Mouse (Mus musculus): ENCODE data around the gene Ints11. TPM values are rescaled to one million over a fixed set of nuclear protein-coding genes. Genes with fewer than 3 reads are reported as not detected.

Ints11 gene
- polyA plus RNA-seq, 1 experiment = 23.0 TPM

DNA sequence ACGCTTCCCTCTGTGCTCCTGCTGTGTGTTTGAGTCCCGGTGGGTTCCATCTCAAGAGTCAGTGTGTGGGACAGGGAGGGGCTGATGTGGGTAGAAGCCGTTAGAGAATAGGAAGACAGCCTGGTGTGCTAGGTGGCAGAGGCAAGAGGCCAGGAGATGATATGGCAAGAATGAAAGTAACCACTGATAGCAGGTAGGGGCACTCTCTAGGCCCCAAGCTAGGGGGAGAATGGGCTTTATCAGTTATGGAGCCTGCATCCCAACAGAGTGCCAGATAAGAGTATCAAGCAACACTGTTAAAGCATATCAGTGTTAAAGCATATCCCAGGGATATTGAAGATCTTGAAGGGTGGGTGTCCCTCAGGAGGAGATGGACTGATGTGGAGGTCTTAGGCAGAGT, 12.5 kb upstream of the Ints11 start:
- H3K4me1 ChIP-seq (ENCODE audit: control insufficient read depth, insufficient read depth, low read length) = peaks cover 14% of the 10 kb centered on the region
- H3K4me3 ChIP-seq (ENCODE audit: insufficient read depth, low read length) = no peak overlapping the region
- no peak overlapping the region for H3K27ac ChIP-seq (ENCODE audit: insufficient read depth, low read depth, low read length)
- no peak for TF ChIP-seq CTCF (IDR thresholded peaks at IDR 0.05; ENCODE audit: low read depth, low read length)
- no peak for TF ChIP-seq POLR2A (IDR thresholded peaks at IDR 0.05; ENCODE audit: borderline replicate concordance, low read depth, low read length)

DNA sequence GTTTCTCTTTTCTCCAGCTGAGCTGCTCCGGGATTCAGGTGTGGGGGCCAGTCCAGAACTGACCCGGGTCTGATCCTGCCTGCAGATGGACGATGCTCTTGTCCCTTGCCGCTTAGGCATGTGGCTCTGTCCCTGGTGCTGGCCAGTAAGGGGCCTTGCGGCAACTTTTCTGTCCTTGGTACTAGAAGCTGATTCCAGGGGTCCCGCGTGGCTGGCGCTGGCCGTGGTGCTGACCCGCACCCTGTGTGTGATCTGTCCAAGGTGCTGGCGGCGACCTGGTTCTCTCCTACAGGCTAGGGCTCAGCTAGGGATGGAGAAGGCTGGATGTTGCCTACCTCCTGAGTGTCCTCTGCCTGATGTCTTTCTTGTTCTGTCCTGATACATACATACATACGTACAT, 10.0 kb upstream of the Ints11 start:
- Histone ChIP-seq H3K27ac (ENCODE audit: insufficient read depth, low read depth, low read length) (no peak overlapping the region), H3K4me3 (ENCODE audit: insufficient read depth, low read length) (no peak overlapping the region), H3K4me1 (ENCODE audit: control insufficient read depth, insufficient read depth, low read length) (no peaks in the 10 kb centered on the region)
- no peak for TF ChIP-seq POLR2A (IDR thresholded peaks at IDR 0.05; ENCODE audit: borderline replicate concordance, low read depth, low read length)
- no peak for TF ChIP-seq CTCF (IDR thresholded peaks at IDR 0.05; ENCODE audit: low read depth, low read length)

DNA sequence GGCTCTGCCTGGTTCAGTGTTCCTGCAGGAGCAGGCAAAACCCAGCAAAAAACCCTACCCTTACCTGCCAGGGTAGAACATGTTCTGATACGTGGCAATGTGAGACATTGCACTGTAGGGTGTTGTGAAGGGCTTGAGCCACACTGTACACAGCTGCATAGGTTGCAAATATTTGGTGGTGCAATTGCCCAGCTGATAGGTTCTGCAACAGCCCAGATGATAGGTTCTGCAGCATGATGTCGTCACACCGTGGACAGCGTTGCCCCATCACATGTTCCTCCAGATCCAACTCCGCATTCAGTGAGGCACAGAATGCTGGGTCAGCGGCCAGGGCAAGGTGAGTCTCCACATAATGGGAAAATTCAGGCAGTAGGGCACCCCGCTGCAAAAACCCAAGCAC, 7.6 kb upstream of the Ints11 start:
- TF ChIP-seq CTCF (IDR thresholded peaks at IDR 0.05; ENCODE audit: low read depth, low read length) = no peak
- no peak for TF ChIP-seq POLR2A (IDR thresholded peaks at IDR 0.05; ENCODE audit: borderline replicate concordance, low read depth, low read length)
- Histone ChIP-seq H3K27ac (ENCODE audit: insufficient read depth, low read depth, low read length) (no peak overlapping the region), H3K4me1 (ENCODE audit: control insufficient read depth, insufficient read depth, low read length) (no peaks in the 10 kb centered on the region), H3K4me3 (ENCODE audit: insufficient read depth, low read length) (no peak overlapping the region)

DNA sequence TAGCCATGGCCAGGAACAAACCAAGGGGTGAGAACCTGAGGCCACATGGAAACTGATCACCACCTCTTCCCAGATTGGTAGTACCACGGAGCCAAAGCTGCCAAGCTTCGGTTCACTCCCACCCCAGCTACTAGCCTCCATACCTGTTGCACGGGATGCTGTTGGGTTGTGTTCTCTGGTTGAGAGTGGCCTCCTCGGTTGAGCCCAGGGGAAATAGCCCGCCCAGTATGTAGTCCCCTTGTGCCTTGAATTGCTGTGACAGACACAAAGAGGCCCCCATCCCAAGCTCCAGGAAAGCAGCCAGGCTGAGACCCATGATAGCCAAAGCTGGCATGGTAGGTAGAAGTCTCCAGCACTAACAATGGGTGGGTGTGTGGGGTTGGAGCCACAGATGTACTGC, 6.3 kb upstream of the Ints11 start, which contains the start of gene Tas1r3:
TSS of gene Tas1r3 (minus strand) at position 362 of the 400 bp plus-strand sequence.
- Histone ChIP-seq H3K27ac (ENCODE audit: insufficient read depth, low read depth, low read length) (no peak within 1 kb of the TSS), H3K4me1 (ENCODE audit: control insufficient read depth, insufficient read depth, low read length) (peaks cover under 1% of the 10 kb centered on the region), H3K4me3 (ENCODE audit: insufficient read depth, low read length) (no peak within 1 kb of the TSS)
- TF ChIP-seq CTCF (IDR thresholded peaks at IDR 0.05; ENCODE audit: low read depth, low read length) (no peak), POLR2A (IDR thresholded peaks at IDR 0.05; ENCODE audit: borderline replicate concordance, low read depth, low read length) (no peak)

DNA sequence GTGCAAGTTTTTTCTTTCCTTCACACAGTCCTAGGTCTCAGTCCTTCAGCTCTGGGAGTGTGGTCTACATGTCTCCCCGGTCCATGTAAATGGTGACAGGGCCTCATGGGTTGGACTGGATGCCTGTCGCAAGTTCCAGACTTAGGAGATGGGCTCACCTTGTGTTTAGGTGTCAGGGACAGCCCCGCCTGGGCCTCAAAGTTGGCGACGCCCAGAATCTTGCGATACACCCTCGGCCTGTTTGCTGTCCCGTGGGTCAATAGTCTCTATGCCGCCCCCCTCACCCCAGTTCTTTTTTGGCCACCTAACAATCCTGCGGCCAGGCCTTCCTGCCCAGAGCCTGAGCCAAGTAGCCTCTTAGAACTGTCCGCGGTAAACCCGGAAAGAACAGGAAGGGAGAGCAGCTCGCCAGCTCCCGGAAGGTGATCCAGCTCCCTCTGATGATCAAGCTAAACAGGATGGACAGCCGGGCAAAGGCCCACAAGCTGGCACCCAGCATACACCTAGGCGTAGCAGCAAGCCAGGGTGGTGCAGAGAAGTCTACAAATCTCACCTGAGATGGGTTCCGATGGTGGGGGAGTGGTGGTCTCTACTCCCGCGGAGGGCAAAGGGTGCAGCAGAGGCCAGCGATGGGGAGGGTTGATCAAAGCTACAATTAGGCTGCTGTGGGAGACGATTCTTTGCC, 590 bp upstream of the Ints11 start:
- 0 out of 2 replicates have a peak overlapping the region, but pooled peaks have one; percentile 3 for H3K27ac ChIP-seq (ENCODE audit: insufficient read depth, low read depth, low read length)
- no peak for TF ChIP-seq POLR2A (IDR thresholded peaks at IDR 0.05; ENCODE audit: borderline replicate concordance, low read depth, low read length)
- no peak for TF ChIP-seq CTCF (IDR thresholded peaks at IDR 0.05; ENCODE audit: low read depth, low read length)
- H3K4me3 ChIP-seq (ENCODE audit: insufficient read depth, low read length) = peak overlapping the region; percentile 96
- peaks cover 6% of the 10 kb centered on the region for H3K4me1 ChIP-seq (ENCODE audit: control insufficient read depth, insufficient read depth, low read length)

DNA sequence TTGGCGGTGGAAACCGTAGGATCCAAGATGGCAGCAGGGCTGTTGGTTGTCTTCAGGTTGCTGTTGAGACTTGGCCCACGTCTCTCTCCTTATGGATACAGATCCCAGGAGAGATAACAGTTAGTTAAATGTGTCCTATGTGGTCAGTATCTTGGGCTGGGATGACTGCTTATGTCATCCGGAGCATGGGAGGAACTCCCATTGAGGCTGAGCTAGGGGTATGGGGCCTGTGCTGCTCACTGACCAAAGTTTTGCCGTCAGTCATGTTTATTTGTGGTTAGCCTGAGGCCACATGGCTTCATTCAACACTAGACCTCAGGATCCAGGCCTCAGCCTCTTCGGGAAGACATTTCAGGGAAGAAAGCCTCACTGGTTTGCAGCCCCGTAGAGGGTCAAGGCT, 2.1 kb downstream of the Ints11 start:
- peaks cover 6% of the 10 kb centered on the region for H3K4me1 ChIP-seq (ENCODE audit: control insufficient read depth, insufficient read depth, low read length)

DNA sequence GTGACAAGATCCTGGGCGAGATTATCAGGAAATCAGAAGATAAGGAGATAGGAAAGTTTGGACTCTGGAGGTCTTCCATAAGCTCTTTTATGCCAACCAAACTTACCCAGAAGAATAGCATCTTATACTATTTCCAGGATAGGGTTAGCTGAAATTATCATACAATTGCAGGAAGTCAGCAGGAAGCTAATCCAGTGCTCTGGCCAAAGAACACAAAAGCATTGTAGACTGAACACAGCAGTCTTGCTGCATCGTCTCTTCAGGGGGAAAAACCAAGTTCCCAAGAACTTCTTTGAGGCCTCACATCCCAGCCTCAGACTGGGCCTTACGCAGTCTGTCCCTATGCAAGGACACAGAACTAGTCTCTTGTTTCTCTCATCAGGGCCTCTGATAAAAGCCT, 14.2 kb downstream of the Ints11 start:
- Histone ChIP-seq H3K27ac (ENCODE audit: insufficient read depth, low read depth, low read length) (no peak overlapping the region), H3K4me3 (ENCODE audit: insufficient read depth, low read length) (no peak overlapping the region), H3K4me1 (ENCODE audit: control insufficient read depth, insufficient read depth, low read length) (no peaks in the 10 kb centered on the region)
- no peak for TF ChIP-seq POLR2A (IDR thresholded peaks at IDR 0.05; ENCODE audit: borderline replicate concordance, low read depth, low read length)
- no peak for TF ChIP-seq CTCF (IDR thresholded peaks at IDR 0.05; ENCODE audit: low read depth, low read length)

More for the DNA sequence above, 2.1 kb downstream of the Ints11 start:
- TF ChIP-seq POLR2A (IDR thresholded peaks at IDR 0.05; ENCODE audit: borderline replicate concordance, low read depth, low read length) = no peak
- no peak for TF ChIP-seq CTCF (IDR thresholded peaks at IDR 0.05; ENCODE audit: low read depth, low read length)
- Histone ChIP-seq H3K4me3 (ENCODE audit: insufficient read depth, low read length) (no peak overlapping the region), H3K27ac (ENCODE audit: insufficient read depth, low read depth, low read length) (no peak overlapping the region)

DNA sequence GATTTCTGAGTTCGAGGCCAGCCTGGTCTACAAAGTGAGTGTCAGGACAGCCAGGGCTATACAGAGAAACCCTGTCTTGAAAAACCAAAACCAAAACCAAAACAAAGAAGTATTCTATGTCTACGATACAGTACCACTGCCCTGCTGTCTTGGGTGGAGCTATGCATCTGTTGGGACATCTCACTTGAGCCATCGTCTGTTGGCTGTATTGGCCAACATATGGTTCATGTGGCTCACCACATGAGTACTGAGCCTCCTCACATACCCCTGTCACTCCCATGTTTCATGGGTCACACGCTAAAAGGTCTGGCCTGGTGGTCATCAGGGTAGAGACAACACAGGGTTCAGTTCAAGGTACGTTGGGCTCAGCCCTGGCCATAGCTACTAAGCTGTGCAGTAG, 17.0 kb downstream of the Ints11 start:
- Histone ChIP-seq H3K4me1 (ENCODE audit: control insufficient read depth, insufficient read depth, low read length) (no peaks in the 10 kb centered on the region), H3K27ac (ENCODE audit: insufficient read depth, low read depth, low read length) (no peak overlapping the region), H3K4me3 (ENCODE audit: insufficient read depth, low read length) (no peak overlapping the region)
- no peak for TF ChIP-seq POLR2A (IDR thresholded peaks at IDR 0.05; ENCODE audit: borderline replicate concordance, low read depth, low read length)
- TF ChIP-seq CTCF (IDR thresholded peaks at IDR 0.05; ENCODE audit: low read depth, low read length) = no peak

DNA sequence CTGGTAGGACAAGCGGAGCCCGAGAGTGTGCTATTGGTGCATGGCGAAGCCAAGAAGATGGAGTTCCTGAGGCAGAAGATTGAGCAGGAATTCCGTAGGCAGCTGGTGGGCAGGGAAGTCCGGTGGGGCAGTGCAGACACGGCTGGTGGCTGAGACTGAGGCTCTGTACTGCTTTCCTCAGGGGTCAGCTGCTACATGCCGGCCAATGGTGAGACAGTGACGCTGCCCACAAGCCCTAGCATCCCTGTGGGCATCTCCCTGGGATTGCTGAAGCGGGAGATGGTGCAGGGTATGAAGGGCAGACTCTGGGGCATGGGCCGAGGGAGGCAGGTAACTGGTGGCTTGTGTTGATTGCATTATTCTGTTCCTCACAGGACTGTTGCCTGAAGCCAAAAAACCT, 18.3 kb downstream of the Ints11 start:
- H3K4me1 ChIP-seq (ENCODE audit: control insufficient read depth, insufficient read depth, low read length) = no peaks in the 10 kb centered on the region
- H3K27ac ChIP-seq (ENCODE audit: insufficient read depth, low read depth, low read length) = no peak overlapping the region
- H3K4me3 ChIP-seq (ENCODE audit: insufficient read depth, low read length) = no peak overlapping the region
- TF ChIP-seq CTCF (IDR thresholded peaks at IDR 0.05; ENCODE audit: low read depth, low read length) (no peak), POLR2A (IDR thresholded peaks at IDR 0.05; ENCODE audit: borderline replicate concordance, low read depth, low read length) (no peak)

DNA sequence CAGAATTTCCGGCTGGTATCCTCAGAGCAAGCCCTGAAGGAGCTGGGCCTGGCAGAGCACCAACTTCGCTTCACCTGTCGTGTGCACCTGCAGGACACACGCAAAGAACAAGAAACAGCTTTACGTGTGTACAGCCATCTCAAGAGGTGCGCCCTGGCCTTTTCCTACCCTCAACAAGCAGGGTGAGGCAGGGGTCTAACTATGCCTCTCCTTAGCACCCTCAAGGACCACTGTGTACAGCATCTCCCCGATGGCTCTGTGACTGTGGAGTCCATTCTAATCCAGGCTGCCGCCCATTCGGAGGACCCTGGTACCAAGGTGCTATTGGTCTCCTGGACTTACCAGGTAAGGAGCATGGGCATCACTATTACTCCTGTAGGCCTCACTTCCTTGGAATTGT, 18.8 kb downstream of the Ints11 start:
- Histone ChIP-seq H3K4me1 (ENCODE audit: control insufficient read depth, insufficient read depth, low read length) (peaks cover 1% of the 10 kb centered on the region), H3K27ac (ENCODE audit: insufficient read depth, low read depth, low read length) (no peak overlapping the region), H3K4me3 (ENCODE audit: insufficient read depth, low read length) (no peak overlapping the region)
- TF ChIP-seq CTCF (IDR thresholded peaks at IDR 0.05; ENCODE audit: low read depth, low read length) (no peak), POLR2A (IDR thresholded peaks at IDR 0.05; ENCODE audit: borderline replicate concordance, low read depth, low read length) (no peak)
